Mouse (Mus musculus): Measurements from ENCODE around the gene Rfc2. TPM values are rescaled to one million over a fixed set of nuclear protein-coding genes. Genes with fewer than 3 reads are reported as not detected.

Gene Rfc2
- total RNA-seq, 4 experiments from 2014 or later: 54.0 to 67.3 (median 60.3) TPM

GRCm38 (mm10) chr5:134565696-134566095 lies 15.5 kb upstream of the Rfc2 start:
- DNase-seq (ENCODE audit: low spot score in 2 of 2): no peak

GRCm38 (mm10) chr5:134567445-134567844 lies 13.7 kb upstream of the Rfc2 start:
- no peak for DNase-seq (ENCODE audit: low spot score in 2 of 2)

DNA sequence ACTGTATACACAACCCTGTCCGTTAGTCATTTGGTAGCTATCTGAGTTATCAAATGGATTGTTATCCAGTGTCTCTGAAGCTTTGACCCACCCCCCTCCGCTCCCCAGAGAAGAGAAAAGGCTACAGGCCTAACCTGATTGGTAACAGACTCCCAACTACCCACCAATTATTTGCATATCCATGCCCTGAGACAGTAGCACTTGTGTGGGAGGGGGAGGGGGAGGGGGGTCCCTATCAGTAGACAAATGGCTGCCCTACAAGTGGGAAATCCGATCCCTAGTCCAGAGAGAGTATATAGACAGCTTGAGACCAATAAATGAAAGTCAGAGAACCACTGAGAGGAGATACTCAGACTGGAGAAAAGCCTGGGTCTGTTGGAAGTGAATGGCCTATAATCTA lies 13.1 kb upstream of the Rfc2 start:
- no peak for DNase-seq (ENCODE audit: low spot score in 2 of 2)

GRCm38 (mm10) chr5:134568964-134569491 lies 12.1 kb upstream of the Rfc2 start:
- no peak for DNase-seq (ENCODE audit: low spot score in 2 of 2)

- DNase-seq (ENCODE audit: low spot score in 2 of 2): no peak
Measured at GRCm38 (mm10) chr5:134571730-134572507, 9.2 kb upstream of the Rfc2 start.

- no peak for DNase-seq (ENCODE audit: low spot score in 2 of 2)
Measured at GRCm38 (mm10) chr5:134572508-134573214, 8.5 kb upstream of the Rfc2 start.

- no peak for DNase-seq (ENCODE audit: low spot score in 2 of 2)
Measured at GRCm38 (mm10) chr5:134575833-134576232, 5.3 kb upstream of the Rfc2 start.

GRCm38 (mm10) chr5:134576517-134577220 lies 4.5 kb upstream of the Rfc2 start:
- no peak for DNase-seq (ENCODE audit: low spot score in 2 of 2)

- DNase-seq (ENCODE audit: low spot score in 2 of 2): no peak
Measured at GRCm38 (mm10) chr5:134577534-134577933, 3.6 kb upstream of the Rfc2 start.

DNA sequence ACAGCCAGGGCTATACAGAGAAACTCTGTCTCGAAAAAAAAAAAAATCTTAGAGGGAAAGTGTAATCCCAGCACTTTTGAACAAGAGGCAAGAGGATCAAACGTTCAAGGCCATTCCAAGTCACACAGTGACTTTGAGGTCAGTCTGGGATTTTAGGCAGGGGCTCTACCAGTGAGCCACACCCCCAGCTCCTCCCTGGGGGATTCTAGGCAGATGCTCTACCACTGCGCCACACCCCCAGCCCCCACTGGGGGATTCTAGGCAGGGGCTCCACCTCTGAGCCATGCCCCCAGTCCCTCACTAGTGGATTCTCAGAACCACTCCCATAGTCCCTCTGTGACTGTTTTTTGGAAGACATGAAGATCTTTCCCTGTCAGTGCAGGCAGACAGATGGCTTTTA lies 2.0 kb upstream of the Rfc2 start:
- DNase-seq (ENCODE audit: low spot score in 2 of 2): no peak

- peak; percentile 91 to 97 for DNase-seq (ENCODE audit: low spot score in 2 of 2)
Measured at GRCm38 (mm10) chr5:134582221-134582907, 1.2 kb downstream of the Rfc2 start.

GRCm38 (mm10) chr5:134583006-134583883 lies 2.1 kb downstream of the Rfc2 start:
- no peak for DNase-seq (ENCODE audit: low spot score in 2 of 2)

- no peak for DNase-seq (ENCODE audit: low spot score in 2 of 2)
Measured at GRCm38 (mm10) chr5:134583884-134584213, 2.7 kb downstream of the Rfc2 start.

DNA sequence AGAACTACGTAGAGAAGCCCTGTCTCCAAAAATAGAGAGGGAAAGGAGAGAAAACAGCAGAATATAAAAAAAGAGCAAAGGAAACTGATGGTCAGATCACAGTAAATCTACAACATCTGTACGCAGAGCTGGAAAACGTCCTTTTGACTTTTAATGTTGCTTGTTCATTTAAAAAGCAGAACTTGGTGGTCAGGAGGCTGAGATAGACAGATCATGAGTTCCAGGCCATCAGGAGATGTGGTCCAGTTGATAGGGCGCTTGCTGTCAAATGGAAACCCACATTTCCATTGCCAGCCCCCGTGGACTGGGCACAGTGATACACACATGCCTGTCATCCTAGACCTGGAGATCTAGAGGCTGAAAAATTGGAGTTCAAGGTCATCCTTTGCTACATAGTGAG lies 3.6 kb downstream of the Rfc2 start:
- DNase-seq (ENCODE audit: low spot score in 2 of 2): no peak

DNA sequence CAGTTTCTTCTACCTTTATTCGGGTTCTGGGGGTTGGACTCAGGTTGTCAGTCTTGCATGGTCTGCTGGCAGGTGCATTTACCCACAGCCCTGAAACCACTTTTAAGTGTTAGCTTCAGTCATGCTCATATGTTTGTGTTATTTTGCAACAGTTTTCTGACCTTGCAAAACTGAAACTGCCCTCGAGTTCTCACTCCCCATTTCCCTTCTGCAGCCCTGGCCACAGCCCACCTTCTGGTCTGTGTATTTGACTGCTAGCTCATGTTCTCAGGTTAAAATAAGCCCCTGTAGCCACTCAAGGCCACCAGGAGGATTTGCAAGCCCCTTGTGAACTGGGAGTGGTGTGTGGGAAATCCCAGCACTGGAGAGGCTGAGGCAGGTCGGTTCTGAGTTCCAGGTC lies 8.7 kb downstream of the Rfc2 start:
- DNase-seq (ENCODE audit: low spot score in 2 of 2): no peak

DNA sequence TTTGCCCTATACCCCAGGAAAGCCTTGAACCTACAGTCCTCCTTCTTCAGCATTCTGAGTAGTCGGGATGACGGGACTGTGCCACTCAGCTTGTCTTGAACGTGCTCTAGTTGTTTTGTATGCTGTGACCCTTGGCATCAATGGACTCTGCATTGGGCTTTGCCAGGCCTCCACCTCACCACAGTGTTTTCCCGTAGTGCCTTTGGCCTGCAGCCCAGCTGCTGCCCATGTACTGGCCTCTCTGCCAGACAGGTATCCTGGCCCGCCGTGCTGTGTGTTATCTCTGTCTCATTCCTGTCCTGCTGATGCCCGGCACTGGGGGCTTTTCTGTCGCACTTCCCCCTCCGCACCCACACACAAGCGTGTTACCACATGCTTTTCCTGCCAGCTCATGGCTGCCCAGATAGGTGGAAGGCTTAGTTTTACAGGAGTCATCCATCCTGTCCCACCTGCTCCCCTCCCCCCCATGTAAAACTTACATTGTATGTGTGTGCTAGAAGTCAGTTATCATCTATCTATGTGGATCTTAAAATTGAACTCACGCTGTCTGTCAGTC lies 10.9 kb downstream of the Rfc2 start:
- no peak for DNase-seq (ENCODE audit: low spot score in 2 of 2)

- DNase-seq (ENCODE audit: low spot score in 2 of 2): no peak
Measured at GRCm38 (mm10) chr5:134593093-134593492, 11.9 kb downstream of the Rfc2 start.

- no peak for DNase-seq (ENCODE audit: low spot score in 2 of 2)
Measured at GRCm38 (mm10) chr5:134597711-134598110, 16.5 kb downstream of the Rfc2 start.

DNA sequence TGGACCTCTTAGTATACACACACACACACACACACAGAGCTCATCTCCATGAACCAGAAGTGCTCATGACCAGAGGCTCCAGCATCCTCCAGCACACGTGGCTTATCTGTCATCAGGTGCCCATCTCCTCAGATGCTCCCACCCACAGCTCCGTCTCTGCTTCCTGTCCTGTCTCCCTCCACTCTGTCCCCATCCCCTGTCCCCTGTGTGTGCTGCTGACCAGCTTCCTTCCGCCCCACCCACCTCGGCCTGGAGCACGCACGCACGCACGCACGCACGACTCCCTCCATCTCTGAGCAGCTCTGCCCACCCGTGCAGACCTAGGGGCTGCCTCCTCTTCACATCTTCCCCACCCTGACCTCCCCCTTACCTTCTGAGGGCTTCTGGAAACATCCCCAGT lies 23.2 kb downstream of the Rfc2 start:
- DNase-seq (ENCODE audit: low spot score in 2 of 2): no peak

GRCm38 (mm10) chr5:134606314-134606713 lies 25.1 kb downstream of the Rfc2 start:
- no peak for DNase-seq (ENCODE audit: low spot score in 2 of 2)
